Mouse (Mus musculus) C2C12 (cell line): Measurements from ENCODE around the gene Mroh2a.

Source experiments
- CEBPB ChIP-seq: IDR thresholded peaks from one replicate; pipeline ENCODE4 v1.6.1; 2011; ENCODE audit warnings: low read depth, mild to moderate bottlenecking, control low read depth, moderate library complexity
- CTCF ChIP-seq: IDR thresholded peaks from one replicate; pipeline ENCODE4 v1.5.1; 2011; ENCODE audit not compliant: control insufficient read depth, insufficient read depth, insufficient read length
- FOSL1 ChIP-seq: IDR thresholded peaks from one replicate; pipeline ENCODE4 v1.8.0; 2011; ENCODE audit warnings: mild to moderate bottlenecking, low read length; ENCODE audit not compliant: poor library complexity, insufficient read depth, severe bottlenecking
- MAX ChIP-seq: IDR thresholded peaks from one replicate; pipeline ENCODE4 v1.6.1; 2011; ENCODE audit warnings: mild to moderate bottlenecking, control low read depth
- MYOD1 ChIP-seq: IDR thresholded peaks from one replicate; pipeline ENCODE4 v1.6.1; 2011; ENCODE audit warnings: low read depth; ENCODE audit not compliant: control insufficient read depth, insufficient read length
- MYOG ChIP-seq: IDR thresholded peaks from one replicate; pipeline ENCODE4 v1.6.1; 2011; ENCODE audit not compliant: control insufficient read depth, insufficient read length; ENCODE audit errors: extremely low read depth
- USF1 ChIP-seq: IDR thresholded peaks from one replicate; pipeline ENCODE4 v1.6.1; 2011; ENCODE audit warnings: low read depth, mild to moderate bottlenecking, control low read depth, moderate library complexity

DNA sequence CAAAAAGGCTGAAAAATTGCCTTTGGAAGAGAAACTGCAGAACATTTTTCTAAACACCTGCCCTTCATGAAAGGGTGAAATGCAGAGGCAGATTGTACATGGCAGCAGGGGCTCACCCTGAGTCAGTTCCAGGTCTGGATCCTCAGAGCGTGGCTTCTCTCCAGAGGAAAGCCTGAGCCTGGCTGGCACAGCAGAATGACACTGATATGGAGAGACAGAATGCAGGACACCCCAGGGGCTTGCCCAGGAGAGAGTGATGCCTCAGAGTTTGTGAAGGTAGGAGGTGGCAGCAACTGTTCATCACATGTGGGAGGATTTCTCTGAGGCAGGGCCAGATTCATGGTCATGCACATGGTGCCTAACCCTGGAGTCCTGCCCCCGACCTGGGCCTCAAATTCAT lies 26.8 kb upstream of the Mroh2a start:
- no peak for TF ChIP-seq CTCF
- TF ChIP-seq MAX: no peak
- no peak for TF ChIP-seq USF1
- TF ChIP-seq MYOD1: no peak
- no peak for TF ChIP-seq FOSL1
- TF ChIP-seq CEBPB: no peak
- no peak for TF ChIP-seq MYOG
